Mouse (Mus musculus): ENCODE measurements around the gene Pomt1. TPM values are rescaled to one million over a fixed set of nuclear protein-coding genes. Genes with fewer than 3 reads are reported as not detected.
A peak's percentile ranks its signal among the peaks of the same experiment; 100 is the strongest.

The Pomt1 gene
- polyA plus RNA-seq, 1 experiment: 14.7 TPM

GRCm38 (mm10) chr2:32218541-32219334, 17.7 kb upstream of the Pomt1 start:
- no peak overlapping the region for H3K4me2 ChIP-seq (ENCODE audit: low read depth)
- H3K79me2 ChIP-seq (ENCODE audit: control insufficient read depth, insufficient read depth): no peaks in the 10 kb centered on the region
- peak; percentile 12 for TF ChIP-seq TCF12 (IDR thresholded peaks at IDR 0.05; ENCODE audit: insufficient read depth, poor library complexity, severe bottlenecking)
- TF ChIP-seq POLR2AphosphoS2 (IDR thresholded peaks at IDR 0.05; ENCODE audit: insufficient read length, low read depth): peak; percentile 10
- TF ChIP-seq TCF3 (IDR thresholded peaks at IDR 0.05; ENCODE audit: insufficient read length, low read depth): no peak
- TF ChIP-seq MYOD1 (IDR thresholded peaks at IDR 0.05; ENCODE audit: control insufficient read depth in 1 of 3, insufficient read length in 2 of 3, low read depth in 2 of 3): peak in 2 of 3 experiments; percentile 76 to 93
- TF ChIP-seq MYOG (IDR thresholded peaks at IDR 0.05; ENCODE audit: control insufficient read depth in 1 of 3, insufficient read depth in 1 of 3, insufficient read length in 2 of 3, low read depth in 2 of 3): peak; percentile 12 to 97 (median 88)
- TF ChIP-seq E2F4 (IDR thresholded peaks at IDR 0.05; ENCODE audit: insufficient read depth): no peak
- H3K36me3 ChIP-seq (ENCODE audit: control insufficient read depth, insufficient read depth): peaks cover 45% of the 10 kb centered on the region
- no peaks in the 10 kb centered on the region for H3K27me3 ChIP-seq (ENCODE audit: control insufficient read depth, insufficient read depth, insufficient read length)
- H3ac ChIP-seq (ENCODE audit: control insufficient read depth, insufficient read length): no peak overlapping the region
- no peak overlapping the region for H3K4me3 ChIP-seq

GRCm38 (mm10) chr2:32219501-32219900, 16.9 kb upstream of the Pomt1 start:
- TF ChIP-seq MYOG (IDR thresholded peaks at IDR 0.05; ENCODE audit: control insufficient read depth in 1 of 3, insufficient read depth in 1 of 3, insufficient read length in 2 of 3, low read depth in 2 of 3): no peak
- no peak for TF ChIP-seq POLR2AphosphoS2 (IDR thresholded peaks at IDR 0.05; ENCODE audit: insufficient read length, low read depth)
- TF ChIP-seq E2F4 (IDR thresholded peaks at IDR 0.05; ENCODE audit: insufficient read depth): no peak
- TF ChIP-seq SRF (IDR thresholded peaks at IDR 0.05; ENCODE audit: control insufficient read depth, insufficient read length, low read depth): no peak
- no peak for TF ChIP-seq REST (IDR thresholded peaks at IDR 0.05; ENCODE audit: insufficient read depth, insufficient read length)
- no peak for TF ChIP-seq TCF12 (IDR thresholded peaks at IDR 0.05; ENCODE audit: insufficient read depth, poor library complexity, severe bottlenecking)
- no peak for TF ChIP-seq TCF3 (IDR thresholded peaks at IDR 0.05; ENCODE audit: insufficient read length, low read depth)
- TF ChIP-seq CEBPB (IDR thresholded peaks at IDR 0.05; ENCODE audit: insufficient read depth, poor library complexity, severe bottlenecking): no peak
- TF ChIP-seq POLR2A (IDR thresholded peaks at IDR 0.05; ENCODE audit: insufficient read length, low read depth): no peak
- no peak for TF ChIP-seq MAX (IDR thresholded peaks at IDR 0.05; ENCODE audit: low read depth)
- no peak for TF ChIP-seq USF1 (IDR thresholded peaks at IDR 0.05; ENCODE audit: low read depth)
- TF ChIP-seq MYOD1 (IDR thresholded peaks at IDR 0.05; ENCODE audit: control insufficient read depth in 1 of 3, insufficient read length in 2 of 3, low read depth in 2 of 3): no peak
- Histone ChIP-seq H3K27me3 (ENCODE audit: control insufficient read depth, insufficient read depth, insufficient read length) (no peaks in the 10 kb centered on the region), H3K36me3 (ENCODE audit: control insufficient read depth, insufficient read depth) (peaks cover 45% of the 10 kb centered on the region), H3K4me2 (ENCODE audit: low read depth) (no peak overlapping the region), H3K79me2 (ENCODE audit: control insufficient read depth, insufficient read depth) (no peaks in the 10 kb centered on the region), H3K4me3 (no peak overlapping the region), H3ac (ENCODE audit: control insufficient read depth, insufficient read length) (no peak overlapping the region)

- H3K36me3 ChIP-seq (ENCODE audit: control insufficient read depth, insufficient read depth): peaks cover 40% of the 10 kb centered on the region
- TF ChIP-seq MAX (IDR thresholded peaks at IDR 0.05; ENCODE audit: low read depth): no peak
- TF ChIP-seq MYOG (IDR thresholded peaks at IDR 0.05; ENCODE audit: control insufficient read depth in 1 of 3, insufficient read depth in 1 of 3, insufficient read length in 2 of 3, low read depth in 2 of 3): no peak
- no peak for TF ChIP-seq POLR2A (IDR thresholded peaks at IDR 0.05; ENCODE audit: insufficient read length, low read depth)
- no peaks in the 10 kb centered on the region for H3K79me2 ChIP-seq (ENCODE audit: control insufficient read depth, insufficient read depth)
- no peak overlapping the region for H3K4me2 ChIP-seq (ENCODE audit: low read depth)
- H3ac ChIP-seq (ENCODE audit: control insufficient read depth, insufficient read length): no peak overlapping the region
- no peaks in the 10 kb centered on the region for H3K27me3 ChIP-seq (ENCODE audit: control insufficient read depth, insufficient read depth, insufficient read length)
- no peak overlapping the region for H3K4me3 ChIP-seq
Measured at GRCm38 (mm10) chr2:32220021-32220420, 16.4 kb upstream of the Pomt1 start.

- TF ChIP-seq E2F4 (IDR thresholded peaks at IDR 0.05; ENCODE audit: insufficient read depth): no peak
- no peak for TF ChIP-seq MYOG (IDR thresholded peaks at IDR 0.05; ENCODE audit: control insufficient read depth in 1 of 3, insufficient read depth in 1 of 3, insufficient read length in 2 of 3, low read depth in 2 of 3)
- TF ChIP-seq TCF3 (IDR thresholded peaks at IDR 0.05; ENCODE audit: insufficient read length, low read depth): no peak
- TF ChIP-seq MAX (IDR thresholded peaks at IDR 0.05; ENCODE audit: low read depth): no peak
- no peak for TF ChIP-seq REST (IDR thresholded peaks at IDR 0.05; ENCODE audit: insufficient read depth, insufficient read length)
- TF ChIP-seq TCF12 (IDR thresholded peaks at IDR 0.05; ENCODE audit: insufficient read depth, poor library complexity, severe bottlenecking): no peak
- no peak for TF ChIP-seq SRF (IDR thresholded peaks at IDR 0.05; ENCODE audit: control insufficient read depth, insufficient read length, low read depth)
- no peak for TF ChIP-seq USF1 (IDR thresholded peaks at IDR 0.05; ENCODE audit: low read depth)
- no peak for TF ChIP-seq CEBPB (IDR thresholded peaks at IDR 0.05; ENCODE audit: insufficient read depth, poor library complexity, severe bottlenecking)
- no peak for TF ChIP-seq POLR2A (IDR thresholded peaks at IDR 0.05; ENCODE audit: insufficient read length, low read depth)
- no peak for TF ChIP-seq MYOD1 (IDR thresholded peaks at IDR 0.05; ENCODE audit: control insufficient read depth in 1 of 3, insufficient read length in 2 of 3, low read depth in 2 of 3)
- no peak for TF ChIP-seq POLR2AphosphoS2 (IDR thresholded peaks at IDR 0.05; ENCODE audit: insufficient read length, low read depth)
- no peaks in the 10 kb centered on the region for H3K27me3 ChIP-seq (ENCODE audit: control insufficient read depth, insufficient read depth, insufficient read length)
- H3K4me2 ChIP-seq (ENCODE audit: low read depth): no peak overlapping the region
- H3ac ChIP-seq (ENCODE audit: control insufficient read depth, insufficient read length): no peak overlapping the region
- H3K36me3 ChIP-seq (ENCODE audit: control insufficient read depth, insufficient read depth): peaks cover 41% of the 10 kb centered on the region
- H3K79me2 ChIP-seq (ENCODE audit: control insufficient read depth, insufficient read depth): no peaks in the 10 kb centered on the region
- no peak overlapping the region for H3K4me3 ChIP-seq
Measured at GRCm38 (mm10) chr2:32220969-32221368, 15.4 kb upstream of the Pomt1 start.

GRCm38 (mm10) chr2:32221577-32221976, 14.8 kb upstream of the Pomt1 start:
- Histone ChIP-seq H3K79me2 (ENCODE audit: control insufficient read depth, insufficient read depth) (no peaks in the 10 kb centered on the region), H3K27me3 (ENCODE audit: control insufficient read depth, insufficient read depth, insufficient read length) (no peaks in the 10 kb centered on the region), H3ac (ENCODE audit: control insufficient read depth, insufficient read length) (no peak overlapping the region), H3K4me3 (no peak overlapping the region), H3K4me2 (ENCODE audit: low read depth) (no peak overlapping the region), H3K36me3 (ENCODE audit: control insufficient read depth, insufficient read depth) (peaks cover 43% of the 10 kb centered on the region)
- TF ChIP-seq MYOD1 (IDR thresholded peaks at IDR 0.05; ENCODE audit: control insufficient read depth in 1 of 3, insufficient read length in 2 of 3, low read depth in 2 of 3): no peak

Data from myocyte (in vitro differentiated cells).